Mouse (Mus musculus) heart, postnatal 25 days (tissue): ENCODE measurements around the gene Gramd1a. TPM values are rescaled to one million over a fixed set of nuclear protein-coding genes. Genes with fewer than 3 reads are reported as not detected.

ENCODE experiments used
- DNase-seq: peaks from one replicate; pipeline ENCODE4 v3.0.0; 2022; ENCODE audit warnings: low spot score
- intact Hi-C: fragments of 180-260 bp; cut with DNase I; formaldehyde crosslinking; loops from one replicate; pipeline ENCODE4 v1.15.1; 2025
- total RNA-seq, 2 experiments: library from RNA; stranded (reverse); gene quantifications; 2 replicates each; pipeline ENCODE4 v1.2.3; 2021

Gramd1a gene
- total RNA-seq, 2 experiments from 2014 or later = 25.7 to 30.0 TPM

DNA sequence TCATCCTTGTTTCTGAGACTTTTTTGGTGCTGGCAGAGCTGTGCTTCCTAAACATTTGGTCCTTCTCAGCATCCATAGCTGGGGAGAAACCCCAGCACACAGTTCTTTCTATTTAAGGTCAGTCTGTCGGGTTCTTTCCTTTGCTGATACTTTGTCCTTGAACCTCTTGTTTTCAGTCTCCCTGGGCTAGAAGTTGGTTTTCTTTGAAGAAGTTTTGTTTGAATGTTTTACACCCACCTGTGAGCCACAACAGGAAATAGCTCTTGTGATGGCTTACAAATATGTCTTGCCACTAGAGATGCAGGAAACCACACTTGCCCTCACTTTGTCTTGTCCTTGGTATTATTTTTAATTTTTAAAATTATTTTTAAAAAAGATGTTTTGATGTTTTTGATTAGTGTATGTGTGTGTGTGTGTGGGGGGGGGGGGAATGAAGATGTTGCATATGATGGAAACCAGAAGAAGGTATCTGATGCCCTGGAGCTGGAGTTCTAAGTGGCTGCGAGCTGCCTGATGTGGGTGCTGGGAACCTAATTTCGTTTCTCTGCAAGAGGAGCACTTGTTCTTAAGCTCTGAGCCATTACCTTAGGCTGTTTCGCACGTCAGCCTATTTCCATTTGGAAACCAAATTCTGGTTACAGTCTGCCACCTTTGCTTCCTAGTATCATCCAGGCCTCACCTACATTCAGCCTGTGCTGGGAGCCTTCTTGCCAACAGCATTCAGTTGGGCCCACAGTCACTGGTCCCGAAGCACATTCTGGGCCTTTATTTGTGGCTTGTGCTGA is 2.0 kb downstream of the Gramd1a start:
- intact Hi-C loops = no loop called here

DNA sequence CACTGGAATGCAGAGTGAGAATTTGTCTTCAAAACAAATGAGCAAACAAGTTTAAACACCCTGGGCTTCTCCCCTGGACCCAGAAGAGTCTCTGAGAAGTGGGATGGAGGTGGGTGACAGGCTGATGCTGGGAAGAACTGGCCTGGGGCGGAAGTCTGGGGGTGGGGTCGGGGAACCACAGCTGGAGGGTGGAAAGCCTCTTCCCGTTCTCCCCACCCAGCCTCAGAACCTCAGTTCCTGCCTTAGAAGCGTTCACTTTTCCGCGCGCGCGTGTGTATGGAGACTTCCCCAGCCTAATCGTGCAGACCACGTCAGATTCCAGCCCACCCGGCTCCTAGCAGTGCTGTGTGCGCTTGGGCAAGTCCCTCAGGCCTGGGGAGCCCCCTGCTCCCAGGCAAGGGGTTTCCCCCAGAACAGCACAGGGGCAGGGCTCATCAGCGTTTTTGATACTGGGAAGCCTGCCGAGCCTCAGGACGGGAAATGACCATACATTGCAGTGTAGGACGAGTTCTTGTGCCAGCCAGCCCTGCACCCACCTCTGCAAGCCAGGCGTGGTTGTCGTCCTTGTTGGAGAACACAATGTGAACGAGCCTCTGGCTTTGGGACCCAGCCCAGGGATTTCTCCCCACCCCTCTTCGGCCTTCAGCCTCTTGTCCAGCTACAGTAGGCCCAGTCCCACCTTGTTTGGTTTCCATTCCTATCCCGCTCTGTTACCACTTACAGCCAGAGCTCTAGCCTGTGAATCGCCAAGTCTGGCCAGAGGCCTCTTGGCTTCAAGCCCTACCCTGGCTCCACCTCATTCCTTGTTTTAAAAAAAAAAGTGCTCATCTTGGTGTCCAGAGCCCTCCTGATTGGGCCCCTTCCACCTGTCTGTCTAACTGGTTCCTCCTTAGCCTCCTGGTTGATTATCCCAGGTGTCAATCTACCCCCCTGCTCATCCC is 4.1 kb downstream of the Gramd1a start:
- intact Hi-C loops = no loop called here
- DNase-seq = peak; percentile 62

More for the DNA sequence above, 2.0 kb downstream of the Gramd1a start:
- DNase-seq = no peak

DNA sequence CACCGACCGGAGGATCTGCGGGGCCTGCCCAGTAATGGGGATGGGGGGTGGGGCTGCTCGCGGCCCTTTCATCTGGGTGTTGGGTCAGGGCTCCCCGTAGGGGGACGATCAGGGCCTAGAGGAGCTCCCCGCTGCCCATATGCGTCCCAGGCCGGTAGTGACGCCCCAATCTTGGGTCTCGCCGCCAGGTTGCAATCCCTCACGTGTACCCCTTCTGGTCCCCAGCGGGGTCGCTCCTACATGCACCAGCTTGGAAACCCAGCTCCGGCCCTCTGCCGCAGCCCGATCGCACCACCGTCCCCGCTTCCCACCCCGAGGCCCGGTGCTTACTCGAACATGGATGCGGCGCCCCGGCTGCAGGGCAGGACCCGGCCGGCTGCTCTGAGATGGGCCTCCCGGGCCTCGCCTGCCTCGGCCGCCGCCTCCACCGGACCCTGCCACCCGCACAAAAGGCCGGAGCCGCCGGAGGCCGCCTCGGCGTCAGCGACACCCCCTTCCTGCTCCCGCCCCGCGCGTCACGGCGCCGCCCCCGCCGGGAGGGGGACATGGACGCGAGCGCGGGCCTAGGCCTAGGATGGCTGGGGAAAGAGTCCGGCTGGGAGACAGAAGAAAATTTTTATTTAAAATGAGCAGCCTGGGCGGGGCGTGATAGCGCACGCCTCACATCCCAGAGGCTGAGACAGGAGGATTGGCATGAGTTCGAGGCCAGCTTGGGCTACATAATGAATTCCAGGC is 5.0 kb downstream of the Gramd1a start:
- DNase-seq = peak; percentile 90
- intact Hi-C loops = no loop called here

DNA sequence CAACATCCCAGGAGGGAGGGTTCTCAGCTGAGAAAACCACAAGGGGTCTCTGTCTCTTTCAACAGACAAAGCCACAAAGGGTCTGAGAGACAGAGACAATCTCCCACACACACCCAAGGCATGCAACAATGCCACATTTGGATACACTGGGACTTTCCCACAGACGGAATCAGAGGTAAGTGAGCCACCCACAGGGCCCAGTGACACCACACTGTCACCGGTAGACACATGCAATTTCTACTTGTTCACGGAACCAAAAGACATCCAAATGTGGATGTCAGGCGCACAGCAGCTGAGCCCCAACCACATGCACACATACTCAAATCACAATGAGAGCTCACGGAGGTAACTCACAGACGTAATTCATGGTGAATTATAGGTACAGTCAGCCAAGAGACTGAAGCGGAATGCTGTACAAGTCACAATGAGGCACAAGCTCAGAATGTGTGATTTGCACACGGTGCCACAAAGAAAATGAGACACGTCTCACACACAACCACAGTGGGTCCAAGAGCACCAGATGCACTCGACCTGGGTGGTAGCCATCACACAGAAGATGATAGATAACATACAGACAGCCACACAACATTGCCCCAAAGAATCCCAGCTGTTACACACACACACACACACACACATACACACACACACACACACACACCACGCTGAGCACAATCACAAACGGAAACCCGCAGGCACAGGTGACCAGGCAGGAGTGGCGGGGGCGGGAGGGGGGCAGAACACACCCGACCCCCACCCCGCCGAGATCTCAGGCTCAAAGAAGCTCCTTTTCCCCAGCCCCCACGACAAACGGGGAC is 5.7 kb downstream of the Gramd1a start:
- no peak for DNase-seq
- intact Hi-C loops = no loop called here

DNA sequence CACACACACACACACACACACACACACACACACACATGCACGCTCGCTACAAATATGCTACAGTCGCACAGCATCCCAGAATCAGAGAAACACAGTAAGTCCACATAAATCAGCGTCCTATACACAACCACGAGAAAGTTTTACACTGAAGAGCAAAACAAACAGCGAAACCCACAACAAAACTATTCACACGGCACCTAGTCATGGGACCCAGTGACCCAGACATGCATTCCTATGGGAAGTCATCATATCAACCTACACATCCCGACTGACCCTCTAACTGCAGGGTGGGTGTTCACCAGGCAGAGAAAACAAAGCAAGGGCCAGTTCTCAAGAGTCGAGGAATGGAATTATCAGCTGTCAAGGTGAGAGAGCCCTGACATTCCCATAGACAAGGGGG is 6.4 kb downstream of the Gramd1a start:
- DNase-seq = no peak
- intact Hi-C loops = no loop called here

DNA sequence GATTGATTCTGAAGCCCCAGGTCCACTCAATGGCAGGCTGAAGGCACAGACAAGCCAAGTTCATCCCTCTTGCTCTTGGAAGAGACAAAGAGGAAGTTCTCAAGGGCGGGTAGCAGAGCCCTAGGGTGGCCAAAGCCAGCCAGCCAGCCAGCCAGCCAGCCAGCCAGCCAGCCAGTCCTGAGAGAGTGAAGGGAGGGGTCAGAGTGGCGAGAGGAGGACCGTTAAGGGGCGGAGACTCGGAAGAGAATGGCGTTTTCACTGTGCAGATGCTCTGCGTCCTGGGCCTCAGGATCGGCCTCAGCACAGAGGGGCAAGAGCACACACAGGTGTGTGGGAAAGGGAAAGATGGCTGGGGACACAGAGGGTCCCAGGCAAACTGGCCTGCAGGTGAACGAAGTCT is 6.9 kb downstream of the Gramd1a start:
- intact Hi-C loops = no loop called here

DNA sequence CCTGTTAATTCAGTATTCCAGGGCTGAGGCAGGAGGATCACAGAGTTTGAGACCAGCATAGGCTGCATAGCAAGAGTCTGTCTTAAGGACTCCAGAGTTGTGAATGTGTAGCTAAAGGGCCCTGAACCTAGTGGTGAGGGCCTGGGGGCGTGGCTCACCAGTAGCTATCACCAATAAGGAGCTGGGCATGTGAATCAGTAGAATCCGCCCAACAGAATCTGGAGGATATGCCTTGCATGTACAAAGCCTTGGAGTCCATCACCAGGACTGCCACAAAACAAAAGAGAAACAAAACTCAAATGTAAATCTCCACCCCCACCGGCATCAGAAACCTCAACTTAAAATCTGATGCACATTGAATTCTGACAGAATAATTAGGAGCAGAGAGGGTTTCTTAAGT is 7.6 kb downstream of the Gramd1a start:
- no peak for DNase-seq
- intact Hi-C loops = no loop called here

More for the DNA sequence above, 6.9 kb downstream of the Gramd1a start:
- peak; percentile 53 for DNase-seq

DNA sequence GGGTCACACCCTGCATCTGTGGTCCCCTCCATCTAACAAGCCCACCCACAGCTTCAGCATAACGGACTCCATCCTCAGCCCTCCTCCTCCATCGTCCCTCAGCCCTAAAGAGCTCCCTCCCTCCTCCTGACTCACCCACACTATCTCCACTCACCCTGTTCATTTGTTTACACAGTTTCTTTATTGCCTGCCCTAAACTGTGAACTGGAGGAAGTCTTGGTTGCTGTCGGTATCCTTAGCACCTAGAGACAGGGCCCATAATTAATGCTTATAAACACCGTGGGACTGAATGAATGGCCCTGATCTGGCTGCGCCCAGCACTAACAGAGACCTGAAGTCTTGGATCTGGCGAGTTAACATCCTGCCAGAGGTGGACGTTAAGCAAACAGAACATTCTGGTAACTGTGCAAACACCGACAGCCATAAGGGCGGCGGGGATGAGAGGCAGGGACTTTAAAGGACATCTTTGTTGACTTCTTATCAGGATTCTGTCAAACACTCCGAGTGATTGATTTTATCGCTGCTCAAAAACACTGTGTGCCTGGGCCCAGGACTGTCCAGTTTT is 10.0 kb downstream of the Gramd1a start:
- intact Hi-C loops = no loop called here
- no peak for DNase-seq

DNA sequence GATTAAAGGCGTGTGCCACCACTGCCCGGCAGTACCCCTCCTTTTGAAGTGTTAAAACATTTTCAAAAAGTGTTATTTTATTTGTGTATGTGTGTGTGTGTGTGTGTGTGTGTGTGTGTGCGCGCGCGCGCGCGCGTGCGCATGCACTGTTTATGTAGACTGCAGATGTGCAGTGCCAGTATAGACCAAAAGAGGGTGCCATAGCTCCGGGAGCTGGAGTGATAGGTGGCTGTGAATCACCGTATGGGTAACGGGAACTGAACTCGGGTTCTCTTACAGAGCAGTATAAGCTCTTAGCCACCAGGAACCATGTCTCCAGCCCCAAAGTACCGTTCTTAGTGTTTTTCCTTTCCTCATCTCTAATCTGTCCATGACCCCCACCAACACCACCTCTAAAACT is 10.8 kb downstream of the Gramd1a start:
- intact Hi-C loops = no loop called here
- DNase-seq = no peak

DNA sequence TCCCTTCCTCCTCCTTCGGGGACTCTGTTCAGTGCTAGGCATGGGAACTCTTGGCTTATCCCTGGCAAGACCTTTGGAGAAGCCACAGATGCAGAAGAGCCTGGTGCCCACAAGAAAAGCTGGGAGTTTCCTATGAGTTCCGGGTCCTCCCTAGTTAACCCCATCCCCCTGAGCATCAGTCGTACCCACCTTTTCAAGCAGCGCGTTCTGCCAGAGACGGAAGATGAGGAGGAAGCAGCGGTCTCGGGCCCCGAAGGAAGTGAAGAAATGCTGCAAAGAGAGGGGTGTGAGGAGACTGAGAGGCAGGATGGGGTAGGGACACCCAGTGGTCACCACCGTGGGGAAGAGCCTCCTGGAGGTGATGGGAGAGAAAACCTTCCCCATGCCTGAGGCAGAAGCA is 14.8 kb downstream of the Gramd1a start:
- intact Hi-C loops = no loop called here
- DNase-seq = no peak

DNA sequence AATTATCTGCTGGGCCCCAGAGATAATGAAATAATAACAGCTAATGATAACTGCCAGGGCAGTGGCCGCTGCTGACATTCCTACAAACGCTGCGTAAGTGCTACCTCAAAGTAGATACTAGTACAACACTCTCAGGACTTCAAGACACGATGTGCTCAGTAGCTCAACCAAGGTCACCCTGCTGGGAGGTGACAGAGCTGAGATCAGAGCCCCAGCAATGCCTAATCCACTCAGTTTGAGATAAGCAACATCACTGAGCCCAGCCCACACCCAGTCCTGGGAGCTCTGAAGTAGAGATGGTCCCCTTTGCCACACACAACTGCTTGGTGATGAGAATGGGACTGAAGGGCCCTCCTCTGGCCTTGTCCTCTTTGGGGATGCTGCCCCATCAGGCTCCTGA is 15.4 kb downstream of the Gramd1a start:
- intact Hi-C loops = no loop called here
- DNase-seq = no peak

DNA sequence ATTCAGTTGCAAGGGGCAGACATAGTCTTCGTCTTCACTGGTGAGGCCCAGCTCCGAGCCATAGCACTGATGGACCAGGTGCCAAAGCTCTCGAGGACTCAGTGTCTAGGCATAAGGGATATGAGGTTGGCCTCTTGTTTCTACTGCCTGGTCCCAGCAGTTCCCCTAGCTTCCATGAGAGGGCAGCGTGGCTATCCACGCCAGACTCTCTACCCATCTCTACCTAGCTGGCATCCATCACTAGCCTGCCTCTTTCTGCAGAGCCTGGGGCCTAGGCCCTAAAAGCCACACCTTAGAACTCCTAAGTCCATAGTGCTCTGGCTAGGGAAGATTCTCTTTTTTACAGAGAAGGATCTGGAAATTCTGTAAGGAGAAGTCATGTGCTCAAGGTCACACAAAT is 15.9 kb downstream of the Gramd1a start:
- intact Hi-C loops = loop anchor here (1.0 kb wide), 1 partner anchor 33 kb away; no protein-coding TSS in a partner anchor
- DNase-seq = no peak

DNA sequence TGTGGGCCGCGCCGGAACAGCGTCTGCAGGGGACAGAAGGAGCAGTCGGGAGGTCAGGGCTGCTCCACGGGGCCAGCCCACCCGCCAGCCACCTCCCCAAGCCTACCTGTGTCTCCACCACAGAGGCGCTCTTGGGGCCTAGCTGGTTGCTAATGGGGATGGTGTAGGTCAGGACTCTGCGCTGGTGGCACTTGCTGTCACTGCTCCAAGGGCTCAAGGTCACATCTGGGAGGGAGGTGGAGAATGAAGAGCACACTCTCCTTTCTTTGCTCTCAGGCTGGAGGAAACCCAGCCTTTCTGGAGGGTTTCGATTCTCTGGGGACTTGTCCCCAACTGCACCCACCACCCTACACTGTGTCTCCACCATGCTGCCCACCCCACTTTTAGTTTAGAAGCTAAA is 20.0 kb downstream of the Gramd1a start:
- no peak for DNase-seq
- intact Hi-C loops = no loop called here

DNA sequence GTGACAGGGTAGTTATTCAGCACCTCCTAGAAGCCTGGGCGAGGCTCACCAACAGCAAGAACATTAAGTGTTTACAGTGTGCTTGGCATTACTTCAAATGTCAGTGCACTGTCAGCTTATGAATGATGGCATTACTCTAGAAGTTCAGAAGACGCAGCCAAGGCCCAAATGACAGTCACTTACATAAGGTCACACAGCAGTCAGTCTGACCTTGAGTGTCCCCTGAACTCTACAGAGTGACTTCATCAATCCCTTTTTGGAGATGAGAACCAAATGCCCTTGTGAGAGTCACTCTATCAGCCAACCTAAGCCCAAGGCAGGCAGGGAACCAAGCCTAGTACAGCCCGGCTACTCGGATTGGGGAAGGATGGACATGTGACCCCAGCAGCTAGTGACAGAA is 23.8 kb downstream of the Gramd1a start:
- intact Hi-C loops = no loop called here
- no peak for DNase-seq

DNA sequence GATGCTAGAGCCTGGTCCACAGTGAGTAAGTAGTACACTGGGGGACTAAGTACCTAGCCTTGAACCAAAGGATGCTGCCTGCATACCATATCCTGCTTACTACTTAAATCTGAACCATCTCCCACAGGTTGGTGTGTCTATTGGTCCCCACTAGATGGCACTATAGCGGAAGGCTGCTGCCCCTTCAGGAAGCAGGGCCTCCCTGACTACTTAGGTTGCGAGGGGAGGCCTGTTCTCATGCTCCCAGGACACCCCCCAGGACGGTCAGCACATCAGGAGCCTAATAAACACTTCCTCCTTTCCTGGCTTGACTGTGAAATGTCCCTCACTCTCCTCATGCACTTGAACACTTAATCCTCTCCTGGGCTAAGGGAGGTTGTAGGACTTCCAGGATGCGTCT is 24.9 kb downstream of the Gramd1a start:
- intact Hi-C loops = no loop called here
- no peak for DNase-seq

DNA sequence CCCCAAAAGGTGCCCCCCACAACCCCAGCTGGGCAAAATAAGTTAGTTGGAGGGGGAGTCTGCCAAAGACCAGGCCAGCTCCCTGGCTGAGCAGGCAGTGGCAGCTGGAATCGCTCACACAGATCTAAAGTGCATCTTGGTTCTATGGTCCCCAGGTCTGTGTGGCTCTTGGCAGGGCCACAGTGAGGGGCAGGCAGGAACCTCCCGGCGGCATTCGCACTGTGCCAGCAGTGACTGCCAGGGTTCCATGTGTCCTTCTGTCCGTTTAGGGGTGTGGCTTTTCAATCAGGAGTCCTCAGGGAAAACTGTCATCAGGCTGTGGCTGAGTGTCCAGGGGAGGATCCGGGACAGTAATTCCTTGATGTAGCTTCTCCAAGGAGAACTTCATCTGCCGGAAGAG is 25.5 kb downstream of the Gramd1a start:
- no peak for DNase-seq
- intact Hi-C loops = no loop called here

DNA sequence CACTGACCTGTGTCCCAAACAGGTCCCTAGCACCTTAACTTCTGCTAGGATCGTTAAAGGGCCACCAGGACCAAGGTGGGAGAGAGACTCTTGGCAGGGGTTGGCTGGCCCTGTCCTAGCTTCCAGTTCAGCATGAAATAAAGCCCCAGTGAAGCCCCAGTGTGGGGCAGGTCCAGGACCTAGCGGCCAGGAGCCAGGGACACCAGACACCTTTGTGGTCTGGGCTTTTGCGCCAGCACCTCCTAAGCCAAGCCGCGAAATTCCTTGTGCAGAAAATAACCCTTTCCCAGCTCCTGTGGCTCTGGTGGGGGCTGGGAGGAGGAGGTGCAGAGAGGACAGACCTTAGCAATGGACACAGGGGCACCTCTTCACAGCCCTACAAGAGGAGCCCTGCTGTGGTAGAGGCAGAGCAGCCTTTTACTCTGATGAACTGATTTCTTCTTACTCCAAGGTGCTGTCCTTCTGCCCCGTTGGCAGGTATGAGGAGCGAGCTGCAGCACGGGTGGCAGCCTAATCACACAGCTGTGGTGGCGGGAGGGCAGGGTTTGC is 27.5 kb downstream of the Gramd1a start:
- DNase-seq = no peak
- intact Hi-C loops = no loop called here

DNA sequence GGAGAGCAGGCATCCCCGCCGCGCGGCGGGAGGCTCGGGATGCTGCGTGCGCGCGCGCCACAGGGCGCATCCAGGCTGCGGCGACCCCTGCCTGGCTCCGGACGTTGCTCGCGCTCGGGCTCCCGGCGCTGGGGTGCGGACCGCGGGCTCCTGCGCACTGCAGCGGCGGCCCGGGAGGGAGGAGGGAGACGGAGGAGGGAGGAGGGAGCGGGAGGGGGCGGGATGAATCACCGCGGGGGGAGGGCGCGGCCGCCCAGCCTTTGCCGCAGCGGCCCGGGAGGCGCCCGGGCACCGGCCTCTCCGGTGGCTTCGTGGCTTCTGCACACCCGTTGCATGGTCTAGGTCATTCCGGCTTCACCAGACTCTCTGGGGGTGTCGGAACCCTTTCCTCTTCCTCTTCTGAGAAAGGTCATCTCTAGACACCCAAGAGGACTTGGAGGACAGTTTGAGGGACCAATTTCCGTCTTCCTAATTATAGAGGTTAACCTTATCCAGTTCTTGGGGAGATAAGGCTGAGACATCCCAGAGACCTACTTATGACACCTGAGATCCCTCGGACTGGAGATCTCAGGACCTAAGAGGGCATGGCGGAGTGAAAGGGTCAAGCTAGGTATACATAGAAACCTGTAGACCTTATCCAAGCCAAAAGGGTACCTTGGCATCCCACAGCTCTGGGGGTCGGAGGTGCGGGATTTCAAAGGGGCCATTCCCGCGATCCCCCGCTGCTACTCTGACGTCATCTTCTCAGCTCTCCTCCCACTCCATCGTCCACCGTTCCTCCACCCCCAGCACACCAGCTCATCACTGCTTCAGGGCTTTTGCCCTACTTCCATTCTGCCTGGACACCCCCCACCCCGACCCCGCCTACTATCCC is 28.6 kb downstream of the Gramd1a start, which contains the start of gene Scn1b:
Gene Scn1b (minus strand): TSS at position 153 of the 874 bp plus-strand sequence.
- peak; percentile 49 for DNase-seq

More for the DNA sequence above, 28.6 kb downstream of the Gramd1a start, which contains the start of gene Scn1b:
- intact Hi-C loops = no loop called here
